Mouse (Mus musculus) intestine, embryonic 14.5 days (tissue): ENCODE measurements at regions not wholly inside any gene's neighbourhood (a gene's known extent, or its start where the extent isn't known, plus 50 kb on each side); places are given as distances from the start of the nearest gene placed in this dataset.

Experiments used
- ATAC-seq: fragments of 200-750 bp; cut with Nextera tagmentation; replicated peaks from 2 replicates; pipeline ENCODE4 v1.8.0; 2017; ENCODE audit warnings: low read depth, moderate number of reproducible peaks, moderate TSS enrichment, moderate library complexity; ENCODE audit not compliant: low FRiP score, low TSS enrichment
- DNase-seq: peaks from one replicate; pipeline ENCODE4 v3.0.0-alpha.2; 2018; ENCODE audit warnings: low spot score
- H3K27ac ChIP-seq: fragments of 300-500 bp; sonication (generic); 2 replicates; pipeline ENCODE4 v1.5.1; 2014; ENCODE audit warnings: low read depth, mild to moderate bottlenecking, control low read depth
- H3K27me3 ChIP-seq: fragments of 300-500 bp; sonication (generic); replicated peaks from 2 replicates; pipeline ENCODE4 v1.6.1; 2014; ENCODE audit warnings: low read length, control low read depth; ENCODE audit not compliant: control insufficient read depth, insufficient read depth
- H3K36me3 ChIP-seq: fragments of 300-500 bp; sonication (generic); 2 replicates; pipeline ENCODE4 v1.6.1; 2014; ENCODE audit warnings: low read length, control low read depth; ENCODE audit not compliant: control insufficient read depth, insufficient read depth
- H3K4me1 ChIP-seq: fragments of 300-500 bp; sonication (generic); replicated peaks from 2 replicates; pipeline ENCODE4 v1.6.1; 2014; ENCODE audit warnings: low read length, control low read depth, mixed read lengths; ENCODE audit not compliant: control insufficient read depth, insufficient read depth
- H3K4me2 ChIP-seq: fragments of 300-500 bp; sonication (generic); 2 replicates; pipeline ENCODE4 v1.6.1; 2014; ENCODE audit warnings: low read length
- H3K4me3 ChIP-seq: fragments of 300-500 bp; sonication (generic); 2 replicates; pipeline ENCODE4 v1.5.1; 2014; ENCODE audit warnings: low read depth, low read length, control low read depth, mixed read lengths
- H3K9ac ChIP-seq: fragments of 300-500 bp; sonication (generic); 2 replicates; pipeline ENCODE4 v1.6.1; 2014; ENCODE audit warnings: mild to moderate bottlenecking, low read length
- H3K9me3 ChIP-seq: fragments of 300-500 bp; sonication (generic); 2 replicates; pipeline ENCODE4 v1.6.1; 2016; ENCODE audit warnings: low read length, control low read depth; ENCODE audit not compliant: control insufficient read depth
- WGBS: fragments of 180-500 bp; shearing (Covaris S2); extraction: QIAGEN DNeasy Blood & Tissue Kit; methylation state at CpG from one replicate; pipeline ENCODE4 v1.1.7; 2014; 5-methylcytosine and 5-hydroxymethylcytosine counted together

- no peak for DNase-seq
- Histone ChIP-seq H3K4me2 (no peak overlapping the region), H3K27me3 (no peaks in the 10 kb centered on the region; the same call in 1 of the 2 replicates), H3K9ac (no peak overlapping the region), H3K27ac (no peak overlapping the region), H3K36me3 (no peaks in the 10 kb centered on the region), H3K4me3 (no peak overlapping the region), H3K4me1 (no peaks in the 10 kb centered on the region), H3K9me3 (no peaks in the 10 kb centered on the region)
- ATAC-seq: no peak
- 75% methylated on average over 2 of the region's 2 CpGs for WGBS
Observed at GRCm38 (mm10) chr6:126286201-126286600, 119.5 kb upstream of the Ntf3 start.

GRCm38 (mm10) chr6:126284409-126284808, 117.7 kb upstream of the Ntf3 start:
- Histone ChIP-seq H3K36me3 (no peaks in the 10 kb centered on the region), H3K27me3 (no peaks in the 10 kb centered on the region; the same call in 1 of the 2 replicates), H3K9ac (no peak overlapping the region), H3K4me3 (no peak overlapping the region), H3K9me3 (no peaks in the 10 kb centered on the region), H3K27ac (no peak overlapping the region), H3K4me2 (no peak overlapping the region), H3K4me1 (no peaks in the 10 kb centered on the region)
- 90% methylated on average over 7 of the region's 7 CpGs for WGBS
- ATAC-seq: no peak
- no peak for DNase-seq

- ATAC-seq (no peak), DNase-seq (no peak)
- Histone ChIP-seq H3K9ac (no peak overlapping the region), H3K4me2 (no peak overlapping the region), H3K27ac (no peak overlapping the region), H3K4me1 (no peaks in the 10 kb centered on the region), H3K4me3 (no peak overlapping the region), H3K36me3 (no peaks in the 10 kb centered on the region), H3K27me3 (no peaks in the 10 kb centered on the region), H3K9me3 (no peaks in the 10 kb centered on the region)
- WGBS: 47% methylated on average over 3 of the region's 3 CpGs
Observed at GRCm38 (mm10) chr6:126280352-126280751, 113.6 kb upstream of the Ntf3 start.

GRCm38 (mm10) chr6:126245986-126246385, 79.3 kb upstream of the Ntf3 start:
- ATAC-seq: no peak

GRCm38 (mm10) chr6:126245431-126245830, 78.7 kb upstream of the Ntf3 start:
- DNase-seq (no peak), ATAC-seq (no peak)
- H3K4me1 ChIP-seq: no peaks in the 10 kb centered on the region
- H3K4me2 ChIP-seq: no peak overlapping the region
- H3K36me3 ChIP-seq: no peaks in the 10 kb centered on the region
- no peak overlapping the region for H3K4me3 ChIP-seq
- no peak overlapping the region for H3K9ac ChIP-seq
- no peaks in the 10 kb centered on the region for H3K9me3 ChIP-seq
- no peaks in the 10 kb centered on the region for H3K27me3 ChIP-seq
- WGBS: 71% methylated on average over 3 of the region's 3 CpGs
- H3K27ac ChIP-seq: no peak overlapping the region

More at GRCm38 (mm10) chr6:126245986-126246385, 79.3 kb upstream of the Ntf3 start:
- Histone ChIP-seq H3K36me3 (no peaks in the 10 kb centered on the region), H3K27ac (no peak overlapping the region), H3K4me3 (no peak overlapping the region), H3K9me3 (no peaks in the 10 kb centered on the region), H3K4me2 (no peak overlapping the region), H3K4me1 (no peaks in the 10 kb centered on the region), H3K9ac (no peak overlapping the region), H3K27me3 (no peaks in the 10 kb centered on the region)
- no peak for DNase-seq
- whole genome bisulfite sequencing: 89% methylated on average over 5 of the region's 5 CpGs

GRCm38 (mm10) chr6:126242299-126242698, 75.6 kb upstream of the Ntf3 start:
- Histone ChIP-seq H3K36me3 (no peaks in the 10 kb centered on the region), H3K27ac (no peak overlapping the region), H3K4me1 (no peaks in the 10 kb centered on the region), H3K4me3 (no peak overlapping the region), H3K9me3 (no peaks in the 10 kb centered on the region), H3K9ac (no peak overlapping the region), H3K4me2 (no peak overlapping the region), H3K27me3 (no peaks in the 10 kb centered on the region)
- WGBS: 62% methylated on average over 2 of the region's 2 CpGs
- no peak for DNase-seq
- ATAC-seq: no peak

GRCm38 (mm10) chr6:126240256-126240655, 73.5 kb upstream of the Ntf3 start:
- DNase-seq (no peak), ATAC-seq (no peak)
- Histone ChIP-seq H3K4me1 (no peaks in the 10 kb centered on the region), H3K9ac (no peak overlapping the region), H3K9me3 (no peaks in the 10 kb centered on the region), H3K4me3 (no peak overlapping the region), H3K36me3 (no peaks in the 10 kb centered on the region), H3K27ac (no peak overlapping the region), H3K4me2 (no peak overlapping the region), H3K27me3 (no peaks in the 10 kb centered on the region)
- WGBS: 44% methylated on average over 1 of the region's 1 CpGs
